Mouse (Mus musculus) stomach, postnatal 0 days (tissue): ENCODE data around the gene Pde10a.

Experiments
- CTCF ChIP-seq: IDR thresholded peaks from 2 replicates; pipeline ENCODE4 v1.5.1; 2016; ENCODE audit warnings: antibody characterized with exemption, low read depth, mild to moderate bottlenecking, moderate library complexity
- EP300 ChIP-seq: optimal IDR thresholded peaks from 2 replicates; pipeline ENCODE3; 2016; ENCODE audit warnings: antibody characterized with exemption

DNA sequence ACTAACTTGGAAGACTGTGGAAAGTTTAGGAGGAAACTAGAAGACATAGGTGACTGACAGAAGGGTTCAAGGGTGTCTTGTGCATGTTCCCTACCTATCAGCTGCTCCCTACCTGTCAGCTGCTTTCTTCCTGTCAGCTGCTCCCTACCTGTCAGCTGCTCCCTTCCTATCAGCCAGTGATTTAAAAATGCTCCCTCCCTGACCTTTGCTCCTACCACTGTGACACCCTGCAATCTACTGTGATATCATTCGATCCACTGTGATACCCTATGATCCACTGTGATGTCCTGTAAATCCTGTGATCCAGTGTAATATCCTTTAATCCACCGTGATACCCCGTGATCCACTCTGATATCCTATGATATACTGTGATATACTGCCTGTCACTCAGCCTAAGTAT is 249.1 kb downstream of the Pde10a start:
- TF ChIP-seq CTCF (no peak), EP300 (no peak)
